Mouse (Mus musculus): ENCODE results near the gene Wdr31.

DNA sequence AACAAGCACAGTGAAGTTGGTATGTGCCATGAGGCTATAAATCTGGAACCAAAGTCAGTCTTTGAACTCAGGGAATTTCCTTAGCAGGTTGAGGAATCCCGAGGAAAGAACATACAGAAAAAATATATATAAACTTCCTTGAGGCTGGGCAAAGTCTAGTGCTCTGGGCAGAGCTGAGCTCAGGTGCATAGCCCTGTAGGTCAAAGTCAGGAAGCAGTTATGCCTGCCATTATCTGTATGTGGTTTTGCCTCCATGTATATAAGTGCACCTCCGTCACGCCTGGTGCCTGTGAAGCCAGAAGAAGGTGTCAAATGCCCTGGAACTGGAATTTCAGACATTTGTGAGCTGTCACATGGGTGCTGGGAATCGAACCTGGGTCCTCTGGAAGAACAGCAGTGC lies 30.1 kb upstream of the Wdr31 start:
- no peak for TF ChIP-seq POU5F1 (IDR thresholded peaks at IDR 0.05; ENCODE audit: borderline replicate concordance, low read length)
- TF ChIP-seq CTCF (conservative IDR thresholded peaks at IDR 0.05; ENCODE audit: low read length): no peak
